Mouse (Mus musculus) neural tube, embryonic 14.5 days (tissue): ENCODE data around the gene Cox4i1. TPM values are rescaled to one million over a fixed set of nuclear protein-coding genes. Genes with fewer than 3 reads are reported as not detected.

Experiments used
- ATAC-seq: fragments of 200-750 bp; cut with Nextera tagmentation; 2 replicates; pipeline ENCODE4 v1.8.0; 2017; ENCODE audit warnings: low read depth, mild to moderate bottlenecking, moderate TSS enrichment, moderate library complexity
- H3K27ac ChIP-seq: fragments of 300-500 bp; sonication (generic); 2 replicates; pipeline ENCODE4 v1.5.1; 2014; ENCODE audit warnings: low read depth, mild to moderate bottlenecking, control low read depth, low read length, moderate library complexity, mixed read lengths
- H3K27me3 ChIP-seq: fragments of 300-500 bp; sonication (generic); 2 replicates; pipeline ENCODE4 v1.6.1; 2014; ENCODE audit warnings: low read length; ENCODE audit not compliant: control insufficient read depth, insufficient read depth
- H3K36me3 ChIP-seq: fragments of 300-500 bp; sonication (generic); 2 replicates; pipeline ENCODE4 v1.6.1; 2014; ENCODE audit warnings: low read length, mixed read lengths; ENCODE audit not compliant: control insufficient read depth, insufficient read depth
- H3K4me1 ChIP-seq: fragments of 300-500 bp; sonication (generic); 2 replicates; pipeline ENCODE4 v1.6.1; 2014; ENCODE audit warnings: low read length; ENCODE audit not compliant: control insufficient read depth, insufficient read depth
- H3K4me2 ChIP-seq: fragments of 300-500 bp; sonication (generic); 2 replicates; pipeline ENCODE4 v1.6.1; 2014; ENCODE audit warnings: mild to moderate bottlenecking, low read depth, low read length, control low read depth
- H3K4me3 ChIP-seq: fragments of 300-500 bp; sonication (generic); 2 replicates; pipeline ENCODE4 v1.5.1; 2014; ENCODE audit warnings: low read depth, low read length, control low read depth, mixed read lengths
- H3K9ac ChIP-seq: fragments of 300-500 bp; sonication (generic); replicated peaks from 2 replicates; pipeline ENCODE4 v1.6.1; 2014; ENCODE audit warnings: low read depth, mild to moderate bottlenecking, control low read depth, low read length, mixed read lengths
- H3K9me3 ChIP-seq: fragments of 300-500 bp; sonication (generic); 2 replicates; pipeline ENCODE4 v1.6.1; 2016; ENCODE audit warnings: low read length; ENCODE audit not compliant: control insufficient read depth
- WGBS: fragments of 180-500 bp; shearing (Covaris S2); extraction: QIAGEN DNeasy Blood & Tissue Kit; methylation state at CpG from one replicate; pipeline ENCODE4 v1.1.7; 2014; 5-methylcytosine and 5-hydroxymethylcytosine counted together
- polyA plus RNA-seq: library from polyadenylated mRNA; unstranded; fragments of >200 nt; fragmentation: Nextera tagmentation; extraction: Ambion mirVana; gene quantifications from 2 replicates; pipeline ENCODE4 v1.2.1, GENCODE M21; 2014

Gene Cox4i1
- polyA plus RNA-seq, 1 experiment from 2014 or later = 1,298 TPM

DNA sequence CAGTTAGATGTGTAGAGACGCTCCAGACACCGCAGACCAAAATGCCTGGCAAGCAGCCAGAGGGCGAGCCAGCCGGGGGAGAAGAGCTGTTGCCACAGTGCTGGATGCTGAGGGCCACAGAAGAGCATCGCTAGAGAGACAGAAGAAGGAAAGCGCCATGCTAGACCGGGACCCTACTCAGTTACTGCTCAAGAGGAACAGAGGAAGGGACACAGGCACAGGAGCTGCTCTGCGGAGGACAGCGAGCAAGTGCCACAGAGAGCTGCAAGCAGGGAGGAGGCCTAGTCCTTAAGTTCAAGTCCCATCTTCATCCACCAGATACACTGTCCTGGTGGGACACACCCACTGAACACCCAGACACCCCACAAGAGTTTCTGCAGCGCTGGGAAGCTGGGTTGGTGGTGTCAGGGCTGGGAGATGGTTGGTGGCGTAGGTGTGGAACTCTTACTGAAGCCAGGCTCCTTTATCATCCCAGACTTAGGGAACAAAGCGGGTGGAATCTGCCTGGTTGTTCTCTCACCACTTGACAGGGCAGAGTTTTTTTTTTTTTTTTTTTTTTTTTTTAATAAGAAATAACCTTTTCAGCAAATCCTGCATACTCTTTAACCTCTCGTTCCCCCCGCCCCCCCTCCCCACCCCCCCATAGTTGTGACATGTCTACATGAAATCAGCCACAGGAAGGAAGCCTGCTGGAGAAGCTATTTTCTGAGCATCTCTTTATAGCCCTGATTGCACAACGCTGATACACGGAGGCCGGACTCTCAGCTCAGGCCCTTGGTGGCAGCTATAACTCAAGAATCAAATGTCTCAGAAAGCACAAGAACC lies 29.3 kb downstream of the Cox4i1 start:
- no peaks in the 10 kb centered on the region for H3K36me3 ChIP-seq
- 77% methylated on average over 17 of the region's 17 CpGs for WGBS
- no peaks in the 10 kb centered on the region for H3K4me1 ChIP-seq
- ATAC-seq = no peak
- no peak overlapping the region for H3K4me3 ChIP-seq
- H3K27me3 ChIP-seq = no peaks in the 10 kb centered on the region
- no peak overlapping the region for H3K9ac ChIP-seq
- no peak overlapping the region for H3K4me2 ChIP-seq
- H3K9me3 ChIP-seq = no peaks in the 10 kb centered on the region
- no peak overlapping the region for H3K27ac ChIP-seq

DNA sequence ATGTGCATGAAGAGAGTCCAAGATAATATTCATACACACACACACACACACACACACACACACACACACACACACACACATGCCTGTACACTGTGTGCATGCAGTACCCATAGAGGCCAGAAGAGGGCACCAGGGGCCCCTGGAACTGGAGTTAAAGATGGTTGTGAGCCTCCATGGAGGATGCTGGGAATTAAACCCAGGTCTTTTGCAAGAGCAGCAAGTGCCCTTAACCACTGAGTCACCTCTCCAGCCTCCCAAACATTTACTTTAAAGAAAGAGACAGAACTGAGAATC lies 29.9 kb downstream of the Cox4i1 start:
- Histone ChIP-seq H3K4me2 (no peak overlapping the region), H3K4me3 (no peak overlapping the region), H3K36me3 (no peaks in the 10 kb centered on the region), H3K9ac (no peak overlapping the region), H3K4me1 (no peaks in the 10 kb centered on the region), H3K27ac (no peak overlapping the region), H3K27me3 (no peaks in the 10 kb centered on the region), H3K9me3 (no peaks in the 10 kb centered on the region)
- ATAC-seq = no peak

DNA sequence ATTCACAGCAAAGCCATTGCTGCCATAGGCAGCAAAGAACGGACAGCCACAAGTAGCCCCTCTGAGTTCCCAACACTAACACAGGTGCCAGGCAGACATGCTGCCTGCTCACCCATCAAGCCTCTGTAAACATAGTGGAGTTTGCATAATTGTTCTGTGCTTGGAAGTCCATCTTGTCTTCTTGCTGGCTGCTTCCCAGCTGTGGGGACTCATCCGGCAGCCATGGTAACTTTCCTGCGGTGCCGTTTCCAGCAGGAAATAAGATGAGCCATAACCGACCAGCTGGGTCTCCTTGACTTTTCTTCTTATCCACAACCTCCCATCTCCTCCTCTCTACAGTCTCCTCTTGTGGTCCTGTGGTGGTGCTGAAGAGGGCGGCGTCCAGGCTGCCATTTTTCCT lies 30.4 kb downstream of the Cox4i1 start:
- Histone ChIP-seq H3K9ac (no peak overlapping the region), H3K4me2 (no peak overlapping the region), H3K27ac (no peak overlapping the region), H3K27me3 (no peaks in the 10 kb centered on the region), H3K9me3 (no peaks in the 10 kb centered on the region), H3K4me1 (no peaks in the 10 kb centered on the region), H3K36me3 (no peaks in the 10 kb centered on the region), H3K4me3 (no peak overlapping the region)
- ATAC-seq = no peak
- WGBS = 84% methylated on average over 7 of the region's 7 CpGs

DNA sequence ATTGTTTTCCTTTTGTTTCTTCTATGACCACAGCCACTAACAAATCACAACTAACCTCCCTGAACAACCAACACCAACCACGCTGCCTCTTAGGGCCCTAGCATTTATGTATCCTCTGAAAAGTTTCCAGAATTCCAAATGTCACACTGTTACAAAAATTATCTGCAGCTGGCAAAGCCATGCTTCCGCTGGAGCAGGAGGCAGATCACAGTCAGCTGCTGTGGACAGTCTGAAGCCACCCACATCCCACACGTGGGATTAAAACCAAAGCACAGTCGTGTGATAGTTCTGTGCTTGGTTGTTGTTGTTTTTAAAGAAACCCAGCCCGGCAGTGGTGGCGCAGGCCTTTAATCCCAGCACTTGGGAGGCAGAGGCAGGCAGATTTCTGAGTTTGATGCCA lies 31.1 kb downstream of the Cox4i1 start:
- Histone ChIP-seq H3K27me3 (no peaks in the 10 kb centered on the region), H3K9me3 (no peaks in the 10 kb centered on the region), H3K4me2 (no peak overlapping the region), H3K27ac (no peak overlapping the region), H3K4me1 (no peaks in the 10 kb centered on the region), H3K36me3 (no peaks in the 10 kb centered on the region), H3K9ac (no peak overlapping the region), H3K4me3 (no peak overlapping the region)
- 85% methylated on average over 6 of the region's 6 CpGs for WGBS
- ATAC-seq = no peak

DNA sequence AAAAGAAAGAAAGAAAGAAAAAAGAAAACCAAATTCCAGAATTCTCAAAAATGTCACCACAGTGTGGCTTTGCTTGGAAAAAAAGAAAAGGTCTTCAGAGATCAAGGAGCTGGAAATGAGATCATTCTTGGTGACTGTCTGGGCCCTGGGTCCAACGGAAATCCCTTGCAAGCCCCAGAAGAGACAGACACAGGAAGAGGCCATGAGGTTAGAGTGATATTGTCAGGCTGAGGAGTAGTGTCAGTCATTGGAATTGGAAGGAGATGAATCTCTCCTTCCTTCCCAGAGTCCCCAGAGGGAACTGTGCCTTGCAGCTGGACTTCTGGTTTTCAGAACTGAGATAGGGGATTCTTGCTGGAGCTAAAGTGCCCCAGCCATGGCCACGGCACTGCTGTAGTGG lies 31.5 kb downstream of the Cox4i1 start:
- Histone ChIP-seq H3K36me3 (no peaks in the 10 kb centered on the region), H3K4me1 (no peaks in the 10 kb centered on the region), H3K27me3 (no peaks in the 10 kb centered on the region), H3K9me3 (no peaks in the 10 kb centered on the region), H3K27ac (no peak overlapping the region), H3K4me3 (no peak overlapping the region), H3K4me2 (no peak overlapping the region), H3K9ac (no peak overlapping the region)
- 76% methylated on average over 2 of the region's 2 CpGs for WGBS
- no peak for ATAC-seq

DNA sequence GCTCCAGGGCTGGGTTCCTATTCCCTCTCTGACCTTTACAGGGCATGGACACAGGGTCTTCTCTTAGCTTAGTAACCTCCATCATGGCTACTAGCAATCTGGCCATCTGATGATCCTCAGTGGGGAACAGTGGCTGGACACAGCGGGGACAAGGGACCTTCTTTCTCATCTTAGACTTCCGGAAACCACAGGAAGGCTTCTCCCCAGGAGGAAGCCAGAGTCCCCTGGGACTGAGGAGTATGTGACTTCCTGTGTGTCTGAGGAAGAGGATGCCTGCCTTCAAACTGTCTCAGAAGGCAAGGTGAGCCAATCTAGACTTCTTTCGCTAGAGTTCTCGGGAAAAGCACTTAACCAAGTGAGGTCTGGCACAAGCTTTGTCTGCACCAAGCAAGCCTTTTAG lies 32.0 kb downstream of the Cox4i1 start:
- no peaks in the 10 kb centered on the region for H3K27me3 ChIP-seq
- no peaks in the 10 kb centered on the region for H3K9me3 ChIP-seq
- no peak overlapping the region for H3K9ac ChIP-seq
- no peaks in the 10 kb centered on the region for H3K36me3 ChIP-seq
- 88% methylated on average over 4 of the region's 4 CpGs for WGBS
- H3K27ac ChIP-seq = no peak overlapping the region
- H3K4me2 ChIP-seq = no peak overlapping the region
- H3K4me1 ChIP-seq = no peaks in the 10 kb centered on the region
- H3K4me3 ChIP-seq = no peak overlapping the region
- ATAC-seq = no peak

DNA sequence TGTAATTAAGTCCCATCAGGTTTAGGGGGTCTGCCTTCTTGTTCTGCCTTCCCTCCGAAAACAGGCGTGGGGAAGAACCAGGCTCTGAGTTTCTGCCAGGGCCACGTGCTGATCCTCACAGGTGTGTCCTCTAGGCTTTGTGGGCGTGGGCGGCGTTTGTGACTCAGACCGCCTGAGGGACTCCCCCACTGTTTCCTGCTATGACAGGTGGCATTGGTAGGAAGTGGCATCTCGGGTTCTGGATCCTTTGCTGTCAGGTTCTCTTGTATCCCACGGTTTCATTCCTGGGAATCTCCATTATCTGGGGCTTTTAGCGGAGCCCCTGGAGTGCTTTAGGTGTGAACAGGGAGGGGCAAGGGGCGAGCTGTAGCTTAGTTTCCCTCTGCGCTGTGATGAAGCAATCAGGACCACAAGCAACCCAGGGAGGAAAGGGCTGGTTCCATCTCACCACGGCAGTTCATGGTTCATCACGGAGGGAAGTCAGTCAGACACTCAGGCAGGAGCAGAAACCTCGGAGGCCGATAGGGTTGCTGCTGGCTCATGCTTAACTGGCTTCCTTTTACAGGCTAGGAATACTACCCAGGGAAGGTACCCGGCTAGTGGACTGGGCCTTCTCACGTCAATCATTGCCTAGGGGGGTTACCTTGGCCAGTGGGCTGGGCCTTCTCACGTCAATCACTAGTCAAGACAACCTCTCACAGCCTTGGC lies 33.9 kb downstream of the Cox4i1 start:
- Histone ChIP-seq H3K4me3 (no peak overlapping the region), H3K27ac (no peak overlapping the region), H3K4me1 (no peaks in the 10 kb centered on the region), H3K9me3 (no peaks in the 10 kb centered on the region), H3K36me3 (no peaks in the 10 kb centered on the region), H3K27me3 (no peaks in the 10 kb centered on the region), H3K9ac (no peak overlapping the region), H3K4me2 (no peak overlapping the region)
- 60% methylated on average over 19 of the region's 19 CpGs for WGBS
- ATAC-seq = no peak

DNA sequence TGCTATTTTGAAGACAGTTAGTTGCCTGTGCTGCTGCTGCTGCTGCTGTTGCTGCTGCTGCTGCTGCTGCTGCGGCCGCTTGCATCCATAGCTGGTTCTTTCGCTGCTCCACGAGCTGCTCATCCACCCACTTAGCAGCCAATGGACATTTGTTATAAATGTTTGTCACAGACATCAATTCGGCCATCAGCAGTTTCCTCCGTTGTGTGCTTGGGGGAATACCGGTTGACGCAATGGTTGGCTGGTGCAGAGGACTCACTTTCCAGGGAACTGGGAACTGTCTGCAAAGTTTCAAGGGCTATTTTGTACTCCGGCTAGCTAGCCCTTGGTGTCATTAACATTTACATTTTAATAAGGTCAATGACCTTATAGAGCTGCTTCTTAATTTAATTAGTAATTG lies 36.2 kb downstream of the Cox4i1 start:
- Histone ChIP-seq H3K4me2 (no peak overlapping the region), H3K36me3 (no peaks in the 10 kb centered on the region), H3K9me3 (no peaks in the 10 kb centered on the region), H3K27me3 (no peaks in the 10 kb centered on the region), H3K4me3 (no peak overlapping the region), H3K9ac (no peak overlapping the region), H3K27ac (no peak overlapping the region), H3K4me1 (no peaks in the 10 kb centered on the region)
- 24% methylated on average over 9 of the region's 9 CpGs for whole genome bisulfite sequencing
- no peak for ATAC-seq

DNA sequence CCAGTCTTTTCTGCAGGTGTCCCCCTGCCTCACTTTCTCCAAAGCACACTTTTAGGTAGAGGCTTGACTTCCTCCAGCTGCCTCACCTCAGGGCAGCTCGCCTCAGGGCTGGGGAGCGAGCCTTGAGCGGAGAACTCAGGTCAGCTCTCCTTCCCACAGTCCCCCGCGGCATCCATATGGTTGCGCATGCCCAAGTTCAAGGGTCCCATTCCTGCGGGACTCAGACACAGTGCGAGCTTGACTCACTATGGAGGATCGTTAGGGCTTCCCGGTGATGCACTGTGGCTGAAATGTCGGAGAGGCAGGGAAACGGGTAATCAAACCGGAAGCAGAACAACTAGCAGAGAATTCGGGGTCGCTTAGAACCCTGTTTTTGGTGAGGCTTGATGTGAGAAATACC lies 37.1 kb downstream of the Cox4i1 start:
- no peaks in the 10 kb centered on the region for H3K9me3 ChIP-seq
- H3K4me1 ChIP-seq = no peaks in the 10 kb centered on the region
- H3K4me3 ChIP-seq = no peak overlapping the region
- WGBS = 76% methylated on average over 15 of the region's 15 CpGs
- no peak for ATAC-seq
- no peak overlapping the region for H3K27ac ChIP-seq
- no peak overlapping the region for H3K4me2 ChIP-seq
- no peaks in the 10 kb centered on the region for H3K27me3 ChIP-seq
- no peaks in the 10 kb centered on the region for H3K36me3 ChIP-seq
- H3K9ac ChIP-seq = no peak overlapping the region
